Mouse (Mus musculus) G1E (cell line): ENCODE results near the gene Sox5. TPM values are rescaled to one million over a fixed set of nuclear protein-coding genes. Genes with fewer than 3 reads are reported as not detected.

Experiments used
- ATAC-seq: 2 replicates; pipeline ENCODE4 v1.8.0; 2016; ENCODE audit warnings: mild to moderate bottlenecking; ENCODE audit not compliant: insufficient number of reproducible peaks, poor library complexity, low FRiP score, severe bottlenecking; ENCODE audit errors: extremely low read depth
- DNase-seq: peaks from one replicate; pipeline ENCODE4 v3.0.0; 2012; ENCODE audit warnings: low spot score
- H3K27me3 ChIP-seq: 2 replicates; pipeline ENCODE4 v1.6.1; 2012; ENCODE audit warnings: mild to moderate bottlenecking, low read length, inconsistent platforms; ENCODE audit not compliant: insufficient read depth
- H3K36me3 ChIP-seq: replicated peaks from 2 replicates; pipeline ENCODE3; 2012; ENCODE audit warnings: mild to moderate bottlenecking, inconsistent platforms
- H3K4me1 ChIP-seq: 2 replicates; pipeline ENCODE4 v1.6.1; 2012; ENCODE audit warnings: low read depth, low read length, inconsistent platforms, mixed read lengths; ENCODE audit not compliant: insufficient read depth
- H3K4me3 ChIP-seq: 2 replicates; pipeline ENCODE4 v1.5.1; 2012; ENCODE audit warnings: low read depth, mild to moderate bottlenecking, inconsistent platforms, low read length, moderate library complexity, mixed read lengths
- H3K9me3 ChIP-seq: replicated peaks from 2 replicates; pipeline ENCODE4 v1.6.1; 2012; ENCODE audit warnings: inconsistent platforms
- CTCF ChIP-seq: IDR thresholded peaks from 2 replicates; pipeline ENCODE4 v1.5.1; 2012; ENCODE audit warnings: low read depth, low read length, inconsistent platforms, mixed read lengths
- GATA1 ChIP-seq: IDR thresholded peaks from 2 replicates; pipeline ENCODE4 v1.6.1; 2012; ENCODE audit warnings: borderline replicate concordance, low read length, inconsistent platforms, mixed read lengths
- GATA2 ChIP-seq: IDR thresholded peaks from 2 replicates; pipeline ENCODE4 v1.6.1; 2012; ENCODE audit warnings: low read depth, low read length, inconsistent platforms, borderline replicate concordance
- POLR2AphosphoS5 ChIP-seq: IDR thresholded peaks from 2 replicates; pipeline ENCODE4 v1.6.1; 2012; ENCODE audit warnings: low read depth, low read length, inconsistent platforms; ENCODE audit not compliant: insufficient replicate concordance
- TAL1 ChIP-seq: conservative IDR thresholded peaks from 2 replicates; pipeline ENCODE4 v1.6.1; 2012; ENCODE audit warnings: low read depth, low read length, inconsistent platforms, mixed read lengths
- polyA plus RNA-seq: library from polyadenylated mRNA; stranded (reverse); fragments of >175 nt; gene quantifications from 2 replicates; pipeline ENCODE4 v1.2.3, GENCODE M21; 2012
- total RNA-seq, 2 experiments: library from RNA; stranded (forward) in 1 of 2; stranded (reverse) in 1 of 2; fragments of 200-1000 nt in 1 of 2; fragments of >200 nt in 1 of 2; fragmentation: Nextera tagmentation in 1 of 2; gene quantifications; 2 replicates each; pipeline ENCODE4 v1.2.3; 2014 to 2017

The Sox5 gene
- total and polyA plus RNA-seq, 3 experiments = 0.27 to 16.2 TPM; not detected in 1

- peaks cover 31% of the 10 kb centered on the region for H3K9me3 ChIP-seq
- H3K36me3 ChIP-seq = no peaks in the 10 kb centered on the region
- no peak overlapping the region for H3K4me3 ChIP-seq
- no peaks in the 10 kb centered on the region for H3K27me3 ChIP-seq
- DNase-seq (no peak), ATAC-seq (no peak)
- H3K4me1 ChIP-seq = no peaks in the 10 kb centered on the region
- TF ChIP-seq TAL1 (no peak), GATA1 (no peak), POLR2AphosphoS5 (no peak), GATA2 (no peak), CTCF (no peak)
Measured at GRCm38 (mm10) chr6:143788446-143788845, 993.3 kb downstream of the Sox5 start.

GRCm38 (mm10) chr6:143787360-143787759 is 994.4 kb downstream of the Sox5 start:
- no peak for DNase-seq
- H3K36me3 ChIP-seq = no peaks in the 10 kb centered on the region
- peaks cover 33% of the 10 kb centered on the region for H3K9me3 ChIP-seq
- H3K4me1 ChIP-seq = no peaks in the 10 kb centered on the region
- no peak overlapping the region for H3K4me3 ChIP-seq
- no peak for ATAC-seq
- H3K27me3 ChIP-seq = no peaks in the 10 kb centered on the region
- TF ChIP-seq GATA2 (no peak), CTCF (no peak), POLR2AphosphoS5 (no peak), GATA1 (no peak)

DNA sequence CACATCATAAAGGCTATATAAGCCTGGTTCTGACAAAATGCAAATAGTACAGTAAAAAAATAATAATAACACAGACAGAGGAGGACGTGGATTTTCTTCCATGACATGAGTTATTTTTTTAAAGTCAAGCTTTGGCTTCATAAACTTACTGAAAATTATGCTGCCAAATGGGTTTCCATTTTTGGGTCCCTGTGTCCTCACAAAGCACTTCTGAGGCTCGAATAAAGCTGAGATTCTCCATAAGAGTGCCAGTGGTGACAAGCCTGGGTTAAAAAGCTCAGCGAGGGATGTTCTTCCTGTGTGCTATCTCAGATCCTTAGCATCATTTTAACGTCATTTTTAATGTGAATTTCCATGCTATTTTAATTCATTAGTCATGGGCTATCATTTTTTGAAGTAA is 996.1 kb downstream of the Sox5 start:
- ATAC-seq (no peak), DNase-seq (no peak)
- Histone ChIP-seq H3K4me1 (no peaks in the 10 kb centered on the region), H3K27me3 (no peaks in the 10 kb centered on the region), H3K4me3 (no peak overlapping the region), H3K9me3 (peaks cover 30% of the 10 kb centered on the region), H3K36me3 (no peaks in the 10 kb centered on the region)
- no peak for TF ChIP-seq CTCF
- TF ChIP-seq GATA2 = no peak
- TF ChIP-seq POLR2AphosphoS5 = no peak
- no peak for TF ChIP-seq GATA1
- TF ChIP-seq TAL1 = no peak
